Mouse (Mus musculus) inflammation-experienced regulatory T-cells, adult 6 months (primary cell): ENCODE data around the gene Ankrd13d. TPM values are rescaled to one million over a fixed set of nuclear protein-coding genes. Genes with fewer than 3 reads are reported as not detected.

Experiments
- ATAC-seq: one replicate; pipeline ENCODE4 v1.8.0; 2017
- polyA plus RNA-seq, 3 experiments: library from polyadenylated mRNA; unstranded; fragments of 100-300 nt; shearing (Covaris generic); gene quantifications; one replicate each; pipeline ENCODE4 v1.2.1; 2017

The Ankrd13d gene
- polyA plus RNA-seq, 3 experiments from 2014 or later, result 0.87 to 3.0 (median 2.3) TPM

GRCm38 (mm10) chr19:4300852-4301734 lies 18.2 kb upstream of the Ankrd13d start:
- no peak for ATAC-seq

- peak; percentile 82 for ATAC-seq
These were observed 17.4 kb upstream of the Ankrd13d start for GRCm38 (mm10) chr19:4300271-4300704.

GRCm38 (mm10) chr19:4299574-4300270 lies 16.8 kb upstream of the Ankrd13d start:
- peak; percentile 30 for ATAC-seq

- ATAC-seq, result no peak
These were observed 16.2 kb upstream of the Ankrd13d start for GRCm38 (mm10) chr19:4299126-4299525.

- ATAC-seq, result no peak
These were observed 15.6 kb upstream of the Ankrd13d start for GRCm38 (mm10) chr19:4298322-4299121.

- ATAC-seq, result no peak
These were observed 14.9 kb upstream of the Ankrd13d start for GRCm38 (mm10) chr19:4297851-4298250.

- ATAC-seq, result no peak
These were observed 13.7 kb upstream of the Ankrd13d start for GRCm38 (mm10) chr19:4296611-4297010.

GRCm38 (mm10) chr19:4295391-4295790 lies 12.5 kb upstream of the Ankrd13d start:
- ATAC-seq, result no peak

GRCm38 (mm10) chr19:4294381-4295097 lies 11.6 kb upstream of the Ankrd13d start:
- peak; percentile 82 for ATAC-seq

GRCm38 (mm10) chr19:4291161-4291560 lies 8.2 kb upstream of the Ankrd13d start:
- no peak for ATAC-seq

GRCm38 (mm10) chr19:4290749-4291148 lies 7.8 kb upstream of the Ankrd13d start:
- no peak for ATAC-seq

GRCm38 (mm10) chr19:4283653-4284052 lies 716 bp upstream of the Ankrd13d start:
- no peak for ATAC-seq

- no peak for ATAC-seq
These were observed 2.5 kb downstream of the Ankrd13d start for GRCm38 (mm10) chr19:4280425-4280824.

- ATAC-seq, result no peak
These were observed 3.5 kb downstream of the Ankrd13d start for GRCm38 (mm10) chr19:4279487-4279886.

GRCm38 (mm10) chr19:4270972-4271371 lies 12.0 kb downstream of the Ankrd13d start:
- ATAC-seq, result no peak

- no peak for ATAC-seq
These were observed 12.8 kb downstream of the Ankrd13d start for GRCm38 (mm10) chr19:4270187-4270586.

- ATAC-seq, result peak; percentile 65
These were observed 14.2 kb downstream of the Ankrd13d start, which contains the start of gene Ssh3 for GRCm38 (mm10) chr19:4268566-4269361. Ssh3 (minus strand) TSS chr19:4269180.

GRCm38 (mm10) chr19:4265956-4266355 lies 17.0 kb downstream of the Ankrd13d start:
- ATAC-seq, result no peak

- ATAC-seq, result no peak
These were observed 18.7 kb downstream of the Ankrd13d start for GRCm38 (mm10) chr19:4264171-4264780.

- ATAC-seq, result no peak
These were observed 19.2 kb downstream of the Ankrd13d start for GRCm38 (mm10) chr19:4263702-4264101.

- ATAC-seq, result no peak
These were observed 20.2 kb downstream of the Ankrd13d start for GRCm38 (mm10) chr19:4262756-4263155.
